Mouse (Mus musculus) stomach, embryonic 16.5 days (tissue): ENCODE data around the gene Apol8. TPM values are rescaled to one million over a fixed set of nuclear protein-coding genes. Genes with fewer than 3 reads are reported as not detected.

Experiments
- ATAC-seq: fragments of 200-750 bp; cut with Nextera tagmentation; 2 replicates; pipeline ENCODE4 v1.8.0; 2017; ENCODE audit warnings: moderate number of reproducible peaks, moderate TSS enrichment; ENCODE audit not compliant: insufficient read depth, low FRiP score
- H3K27ac ChIP-seq: fragments of 300-500 bp; sonication (generic); 2 replicates; pipeline ENCODE4 v1.5.1; 2014; ENCODE audit warnings: low read length
- H3K27me3 ChIP-seq: fragments of 300-500 bp; sonication (generic); 2 replicates; pipeline ENCODE4 v1.6.1; 2014; ENCODE audit warnings: low read length, control low read depth, mixed read lengths; ENCODE audit not compliant: control insufficient read depth, insufficient read depth
- H3K36me3 ChIP-seq: fragments of 300-500 bp; sonication (generic); 2 replicates; pipeline ENCODE4 v1.6.1; 2014; ENCODE audit warnings: low read length; ENCODE audit not compliant: control insufficient read depth, insufficient read depth
- H3K4me1 ChIP-seq: fragments of 300-500 bp; sonication (generic); 2 replicates; pipeline ENCODE4 v1.6.1; 2014; ENCODE audit warnings: low read length, control low read depth, mixed read lengths; ENCODE audit not compliant: control insufficient read depth, insufficient read depth
- H3K4me2 ChIP-seq: fragments of 300-500 bp; sonication (generic); 2 replicates; pipeline ENCODE4 v1.6.1; 2014; ENCODE audit warnings: low read depth, low read length, mixed read lengths
- H3K4me3 ChIP-seq: fragments of 300-500 bp; sonication (generic); replicated peaks from 2 replicates; pipeline ENCODE4 v1.5.1; 2014; ENCODE audit warnings: mild to moderate bottlenecking, low read length
- H3K9ac ChIP-seq: fragments of 300-500 bp; sonication (generic); 2 replicates; pipeline ENCODE4 v1.6.1; 2014; ENCODE audit warnings: low read length
- H3K9me3 ChIP-seq: fragments of 300-500 bp; sonication (generic); replicated peaks from 2 replicates; pipeline ENCODE4 v1.6.1; 2016; ENCODE audit warnings: low read length, control low read depth; ENCODE audit not compliant: control insufficient read depth
- WGBS: fragments of 180-500 bp; shearing (Covaris S2); extraction: QIAGEN DNeasy Blood & Tissue Kit; methylation state at CpG from one replicate; pipeline ENCODE4 v1.1.7; 2014; 5-methylcytosine and 5-hydroxymethylcytosine counted together
- polyA plus RNA-seq: library from polyadenylated mRNA; unstranded; fragments of >200 nt; fragmentation: Nextera tagmentation; extraction: Ambion mirVana; gene quantifications from 2 replicates; pipeline ENCODE4 v1.2.1, GENCODE M21; 2015

The Apol8 gene
- 1.2 TPM in 2 replicates for polyA plus RNA-seq

DNA sequence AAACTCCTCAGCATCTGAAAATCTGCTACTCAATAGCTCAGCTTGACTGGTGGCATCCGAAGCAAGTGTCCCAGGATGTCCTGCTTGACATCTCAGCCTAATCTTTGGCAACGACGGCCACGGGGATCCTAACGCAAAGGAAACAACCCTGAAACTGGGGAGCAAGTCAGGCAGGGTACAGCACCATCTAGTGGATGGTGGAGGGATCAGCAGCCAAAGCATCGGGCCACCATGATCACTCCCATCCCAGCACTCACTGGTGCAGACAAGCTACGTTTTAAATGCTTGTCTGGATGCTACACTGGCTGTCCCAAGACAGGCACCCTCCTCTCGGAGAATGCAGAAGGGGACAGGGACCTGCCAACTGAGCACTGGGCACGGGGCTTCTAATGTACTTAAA, at the start of gene Apol8:
Gene Apol8 (minus strand): TSS at position 156 of the 400 bp plus-strand sequence.
- ATAC-seq = no peak
- WGBS = 7% methylated on average over 9 of the region's 9 CpGs
- no peak within 1 kb of the TSS for H3K27ac ChIP-seq
- H3K4me2 ChIP-seq = no peak within 1 kb of the TSS
- H3K9ac ChIP-seq = no peak within 1 kb of the TSS
- H3K36me3 ChIP-seq = peaks cover 14% of the 10 kb centered on the region
- no peaks in the 10 kb centered on the region for H3K9me3 ChIP-seq
- H3K4me3 ChIP-seq = no peak within 1 kb of the TSS
- no peaks in the 10 kb centered on the region for H3K4me1 ChIP-seq
- no peaks in the 10 kb centered on the region for H3K27me3 ChIP-seq

GRCm38 (mm10) chr15:77805657-77806056, 48.9 kb upstream of the Apol8 start:
- H3K27ac ChIP-seq = peak overlapping the region; percentile 31; the same call in 1 of the 2 replicates
- WGBS = 85% methylated on average over 4 of the region's 4 CpGs

DNA sequence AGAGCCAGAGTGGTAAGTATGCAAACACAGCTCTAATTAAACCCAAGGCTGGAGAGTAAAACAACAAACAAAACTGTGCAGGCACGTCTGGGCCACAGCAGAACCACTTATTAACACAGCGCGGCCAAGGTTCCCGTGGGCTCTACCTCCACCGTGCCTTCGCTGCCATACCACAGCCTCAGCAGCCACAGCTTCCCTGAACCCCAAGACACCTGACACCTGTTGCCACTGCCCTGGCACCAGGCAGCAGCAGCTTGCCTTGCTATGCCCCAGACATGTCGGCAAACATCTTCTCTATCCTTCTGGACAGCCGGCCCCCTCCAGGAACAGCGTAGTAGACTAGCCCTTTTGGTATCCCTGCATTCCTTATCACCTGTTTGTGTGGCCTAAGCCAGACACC, 48.1 kb upstream of the Apol8 start:
- peaks cover 48% of the 10 kb centered on the region for H3K4me1 ChIP-seq
- no peaks in the 10 kb centered on the region for H3K9me3 ChIP-seq
- H3K4me2 ChIP-seq = no peak overlapping the region
- H3K27me3 ChIP-seq = no peaks in the 10 kb centered on the region
- peaks cover 47% of the 10 kb centered on the region for H3K36me3 ChIP-seq
- no peak overlapping the region for H3K9ac ChIP-seq
- ATAC-seq = no peak
- H3K4me3 ChIP-seq = no peak overlapping the region
- H3K27ac ChIP-seq = peak overlapping the region; percentile 15; the same call in 1 of the 2 replicates
- 75% methylated on average over 9 of the region's 9 CpGs for WGBS

More at GRCm38 (mm10) chr15:77805657-77806056, 48.9 kb upstream of the Apol8 start:
- Histone ChIP-seq H3K9me3 (no peaks in the 10 kb centered on the region), H3K4me1 (peaks cover 41% of the 10 kb centered on the region), H3K9ac (no peak overlapping the region), H3K27me3 (no peaks in the 10 kb centered on the region), H3K4me2 (no peak overlapping the region), H3K36me3 (peaks cover 47% of the 10 kb centered on the region), H3K4me3 (no peak overlapping the region)
- ATAC-seq = no peak

GRCm38 (mm10) chr15:77804460-77804859, 47.7 kb upstream of the Apol8 start:
- WGBS = 74% methylated on average over 6 of the region's 6 CpGs
- no peak overlapping the region for H3K27ac ChIP-seq
- H3K9me3 ChIP-seq = no peaks in the 10 kb centered on the region
- H3K27me3 ChIP-seq = no peaks in the 10 kb centered on the region
- no peak for ATAC-seq
- H3K4me2 ChIP-seq = no peak overlapping the region
- H3K9ac ChIP-seq = no peak overlapping the region
- peaks cover 53% of the 10 kb centered on the region for H3K4me1 ChIP-seq
- no peak overlapping the region for H3K4me3 ChIP-seq
- peaks cover 47% of the 10 kb centered on the region for H3K36me3 ChIP-seq

DNA sequence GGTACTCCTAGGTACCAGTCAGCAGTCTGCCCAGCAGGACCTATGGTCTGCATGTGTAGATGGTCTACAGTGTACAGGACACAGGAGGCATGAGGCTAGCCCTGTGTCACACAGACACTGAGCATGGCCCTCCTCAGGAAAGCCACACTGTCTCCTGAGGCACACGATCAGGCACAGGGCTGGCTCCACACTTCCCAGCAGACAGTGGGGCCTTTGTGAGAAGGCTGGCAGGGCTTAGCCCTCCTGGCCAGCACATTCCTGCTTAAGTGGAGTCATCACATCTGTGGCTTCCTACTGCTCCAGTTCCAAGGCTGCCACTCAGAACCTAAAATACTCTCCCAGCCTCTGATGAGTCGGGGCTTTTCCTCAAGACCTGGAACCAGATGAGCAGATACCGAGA, 46.9 kb upstream of the Apol8 start:
- no peaks in the 10 kb centered on the region for H3K9me3 ChIP-seq

GRCm38 (mm10) chr15:77802992-77803391, 46.2 kb upstream of the Apol8 start:
- Histone ChIP-seq H3K4me1 (peaks cover 68% of the 10 kb centered on the region), H3K4me2 (no peak overlapping the region), H3K9ac (0 out of 2 replicates have a peak overlapping the region, but pooled peaks have one; percentile 0), H3K27ac (0 out of 2 replicates have a peak overlapping the region, but pooled peaks have one; percentile 11), H3K9me3 (no peaks in the 10 kb centered on the region), H3K36me3 (peaks cover 44% of the 10 kb centered on the region), H3K27me3 (no peaks in the 10 kb centered on the region), H3K4me3 (no peak overlapping the region)
- whole genome bisulfite sequencing = 65% methylated on average over 4 of the region's 4 CpGs
- ATAC-seq = no peak

More for the DNA sequence above, 46.9 kb upstream of the Apol8 start:
- ATAC-seq = no peak
- Histone ChIP-seq H3K4me2 (no peak overlapping the region), H3K36me3 (peaks cover 47% of the 10 kb centered on the region), H3K4me3 (no peak overlapping the region), H3K9ac (peak overlapping the region; percentile 10; the same call in 1 of the 2 replicates), H3K27ac (peak overlapping the region; percentile 40; the same call in 1 of the 2 replicates), H3K4me1 (peaks cover 60% of the 10 kb centered on the region), H3K27me3 (no peaks in the 10 kb centered on the region)
- 68% methylated on average over 3 of the region's 3 CpGs for WGBS

GRCm38 (mm10) chr15:77801188-77801587, 44.4 kb upstream of the Apol8 start:
- Histone ChIP-seq H3K36me3 (peaks cover 32% of the 10 kb centered on the region), H3K9ac (peak overlapping the region; percentile 41), H3K9me3 (no peaks in the 10 kb centered on the region), H3K4me2 (no peak overlapping the region), H3K27ac (peak overlapping the region; percentile 99), H3K4me1 (peaks cover 60% of the 10 kb centered on the region), H3K27me3 (no peaks in the 10 kb centered on the region), H3K4me3 (no peak overlapping the region)
- ATAC-seq = no peak
- 54% methylated on average over 4 of the region's 4 CpGs for WGBS

GRCm38 (mm10) chr15:77800511-77800910, 43.7 kb upstream of the Apol8 start:
- peak; percentile 48; the same call in 1 of the 2 replicates for ATAC-seq
- Histone ChIP-seq H3K9ac (peak overlapping the region; percentile 41), H3K27me3 (no peaks in the 10 kb centered on the region), H3K4me3 (no peak overlapping the region), H3K27ac (peak overlapping the region; percentile 99), H3K4me1 (peaks cover 60% of the 10 kb centered on the region), H3K36me3 (peaks cover 27% of the 10 kb centered on the region), H3K9me3 (no peaks in the 10 kb centered on the region), H3K4me2 (no peak overlapping the region)

GRCm38 (mm10) chr15:77799491-77800474, 43.0 kb upstream of the Apol8 start:
- ATAC-seq = no peak
- no peak overlapping the region for H3K4me3 ChIP-seq
- peak overlapping the region; percentile 68 for H3K9ac ChIP-seq
- H3K27ac ChIP-seq = peak overlapping the region; percentile 99
- no peaks in the 10 kb centered on the region for H3K9me3 ChIP-seq
- H3K4me2 ChIP-seq = no peak overlapping the region
- peaks cover 60% of the 10 kb centered on the region for H3K4me1 ChIP-seq
- no peaks in the 10 kb centered on the region for H3K27me3 ChIP-seq
- H3K36me3 ChIP-seq = peaks cover 29% of the 10 kb centered on the region
- 75% methylated on average over 8 of the region's 8 CpGs for WGBS
